Mouse (Mus musculus) spleen, adult 18-20 months (tissue): ENCODE results near the gene Mrpl37.

Source experiments
- DNase-seq, 2 experiments: peaks; one replicate each; pipeline ENCODE4 v3.0.0; 2022; ENCODE audit warnings: mixed read lengths in 2 of 2

Mrpl37 gene

GRCm38 (mm10) chr4:107064394-107065098, 2.1 kb downstream of the Mrpl37 start:
- DNase-seq = no peak

- no peak for DNase-seq
These were observed 3.5 kb downstream of the Mrpl37 start for GRCm38 (mm10) chr4:107063214-107063613.

GRCm38 (mm10) chr4:107061560-107061959, 5.1 kb downstream of the Mrpl37 start:
- DNase-seq = no peak

GRCm38 (mm10) chr4:107058781-107059180, 7.9 kb downstream of the Mrpl37 start:
- DNase-seq = no peak

- DNase-seq = no peak
These were observed 8.3 kb downstream of the Mrpl37 start for GRCm38 (mm10) chr4:107058346-107058745.

- no peak for DNase-seq
These were observed 10.6 kb downstream of the Mrpl37 start for GRCm38 (mm10) chr4:107056088-107056487.

GRCm38 (mm10) chr4:107052962-107053553, 13.6 kb downstream of the Mrpl37 start:
- DNase-seq = no peak

- DNase-seq = no peak
These were observed 14.8 kb downstream of the Mrpl37 start for GRCm38 (mm10) chr4:107051889-107052288.

GRCm38 (mm10) chr4:107048568-107049162, 18.0 kb downstream of the Mrpl37 start:
- DNase-seq = no peak

- DNase-seq = no peak
These were observed 18.9 kb downstream of the Mrpl37 start for GRCm38 (mm10) chr4:107047806-107048205.

GRCm38 (mm10) chr4:107045188-107045587, 21.5 kb downstream of the Mrpl37 start:
- no peak for DNase-seq

GRCm38 (mm10) chr4:107042304-107042703, 24.4 kb downstream of the Mrpl37 start:
- DNase-seq = no peak

- no peak for DNase-seq
These were observed 27.4 kb downstream of the Mrpl37 start for GRCm38 (mm10) chr4:107039270-107039669.

GRCm38 (mm10) chr4:107038303-107038702, 28.4 kb downstream of the Mrpl37 start:
- no peak for DNase-seq

GRCm38 (mm10) chr4:107036985-107037384, 29.7 kb downstream of the Mrpl37 start:
- DNase-seq = no peak

GRCm38 (mm10) chr4:107035689-107036088, 31.0 kb downstream of the Mrpl37 start:
- no peak for DNase-seq

- no peak for DNase-seq
These were observed 40.2 kb downstream of the Mrpl37 start for GRCm38 (mm10) chr4:107026451-107026850.

GRCm38 (mm10) chr4:107025369-107025768, 41.3 kb downstream of the Mrpl37 start:
- DNase-seq = no peak

GRCm38 (mm10) chr4:107024899-107025298, 41.8 kb downstream of the Mrpl37 start:
- no peak for DNase-seq

GRCm38 (mm10) chr4:107021464-107021863, 45.2 kb downstream of the Mrpl37 start:
- no peak for DNase-seq

- DNase-seq = no peak
These were observed 46.2 kb downstream of the Mrpl37 start for GRCm38 (mm10) chr4:107020287-107021000.

GRCm38 (mm10) chr4:107019027-107019426, 47.6 kb downstream of the Mrpl37 start:
- DNase-seq = no peak

- DNase-seq = no peak
These were observed 48.1 kb downstream of the Mrpl37 start for GRCm38 (mm10) chr4:107018521-107018920.

GRCm38 (mm10) chr4:107017257-107017656, 49.4 kb downstream of the Mrpl37 start:
- DNase-seq = no peak
